Mouse (Mus musculus): ENCODE measurements around the gene Sf3a3. TPM values are rescaled to one million over a fixed set of nuclear protein-coding genes. Genes with fewer than 3 reads are reported as not detected.
"Not testable (repeated sequence)": the region's sequence is repeated elsewhere in the genome, so short reads cannot be mapped to it uniquely, and the experiment has no call there.

Gene Sf3a3
- total RNA-seq, 2 experiments from 2014 or later: 36.3 to 36.6 TPM

GRCm38 (mm10) chr4:124712618-124713017 lies 2.0 kb upstream of the Sf3a3 start:
- intact Hi-C loops (cut with DNase I): loop anchor here (10.0 kb wide), 1 partner anchor 778 kb away; no protein-coding TSS in a partner anchor
- no peak for DNase-seq (ENCODE audit: extremely low spot score in 1 of 2, low spot score in 2 of 2)

DNA sequence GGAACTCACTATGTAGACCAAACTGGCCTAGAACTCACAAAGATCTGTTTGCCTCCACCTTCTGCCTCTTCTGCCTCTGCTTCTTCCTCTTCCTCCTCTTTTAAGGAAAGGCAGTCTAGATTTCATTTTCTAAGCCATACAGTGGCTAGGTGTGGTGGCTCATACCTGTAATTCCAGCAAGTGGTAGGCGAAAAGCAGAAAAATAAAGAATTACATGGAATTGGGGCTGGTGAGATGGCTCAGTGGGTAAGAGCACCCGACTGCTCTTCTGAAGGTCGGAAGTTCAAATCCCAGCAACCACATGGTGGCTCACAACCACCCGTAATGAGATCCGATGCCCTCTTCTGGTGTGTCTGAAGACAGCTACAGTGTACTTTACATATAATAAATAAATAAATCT lies 726 bp upstream of the Sf3a3 start:
- not testable (repeated sequence) for DNase-seq (ENCODE audit: extremely low spot score in 1 of 2, low spot score in 2 of 2)
- intact Hi-C loops (cut with DNase I): loop anchor here (10.0 kb wide), 1 partner anchor 779 kb away; no protein-coding TSS in a partner anchor

GRCm38 (mm10) chr4:124719101-124719500 lies 4.5 kb downstream of the Sf3a3 start:
- no peak for DNase-seq (ENCODE audit: extremely low spot score in 1 of 2, low spot score in 2 of 2)
- intact Hi-C loops (cut with DNase I): loop anchor here (10.0 kb wide), 1 partner anchor 784 kb away; no protein-coding TSS in a partner anchor

GRCm38 (mm10) chr4:124726121-124726520 lies 11.5 kb downstream of the Sf3a3 start:
- intact Hi-C loops (cut with DNase I): loop anchor here (5.0 kb wide), 1 partner anchor 61 kb away; no protein-coding TSS in a partner anchor

DNA sequence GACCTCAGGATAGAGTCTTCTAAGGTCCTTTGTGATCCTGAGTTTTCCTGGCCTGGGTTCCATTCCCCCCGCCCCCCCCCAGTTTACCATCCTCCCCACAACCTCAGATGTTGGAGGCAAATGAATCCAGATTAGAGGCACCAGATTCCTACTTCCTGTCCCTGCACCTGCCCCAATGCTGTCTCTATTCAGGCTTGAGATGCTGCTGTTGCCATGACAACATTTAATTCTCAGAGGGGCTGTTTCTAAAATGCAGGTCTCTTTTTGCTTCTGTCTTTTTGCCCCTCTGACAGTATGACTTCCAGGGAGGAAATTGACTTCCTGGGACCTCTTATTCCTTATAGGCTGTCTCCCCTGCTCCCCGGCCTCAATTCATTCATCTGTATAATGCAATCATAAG lies 22.4 kb downstream of the Sf3a3 start:
- intact Hi-C loops (cut with DNase I): no loop called here
- DNase-seq (ENCODE audit: extremely low spot score in 1 of 2, low spot score in 2 of 2): no peak

More at GRCm38 (mm10) chr4:124726121-124726520, 11.5 kb downstream of the Sf3a3 start:
- DNase-seq (ENCODE audit: extremely low spot score in 1 of 2, low spot score in 2 of 2): no peak

- DNase-seq (ENCODE audit: extremely low spot score in 1 of 2, low spot score in 2 of 2): no peak
- intact Hi-C loops (cut with DNase I): no loop called here
These were observed 22.9 kb downstream of the Sf3a3 start for GRCm38 (mm10) chr4:124737486-124737885.

DNA sequence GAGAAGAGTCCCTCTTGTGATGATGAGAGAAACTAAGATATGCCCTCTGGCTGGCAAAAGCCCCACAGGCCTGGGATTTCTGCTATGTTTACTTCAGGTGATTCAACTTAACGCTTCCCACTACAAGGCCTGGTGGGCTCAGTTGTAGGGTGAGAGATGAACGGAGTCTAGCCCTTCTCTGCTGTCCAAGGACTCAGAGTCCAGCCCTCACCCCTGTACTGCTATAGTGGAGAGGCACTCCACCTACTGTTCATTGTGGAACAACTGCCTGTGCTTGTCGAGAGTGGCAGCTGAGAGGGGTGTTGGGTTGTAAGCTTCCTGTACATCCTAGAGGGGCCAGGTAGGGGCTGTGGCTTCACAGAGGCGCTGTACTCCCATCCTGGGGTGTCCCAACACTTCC lies 23.4 kb downstream of the Sf3a3 start:
- DNase-seq (ENCODE audit: extremely low spot score in 1 of 2, low spot score in 2 of 2): no peak
- intact Hi-C loops (cut with DNase I): no loop called here

DNA sequence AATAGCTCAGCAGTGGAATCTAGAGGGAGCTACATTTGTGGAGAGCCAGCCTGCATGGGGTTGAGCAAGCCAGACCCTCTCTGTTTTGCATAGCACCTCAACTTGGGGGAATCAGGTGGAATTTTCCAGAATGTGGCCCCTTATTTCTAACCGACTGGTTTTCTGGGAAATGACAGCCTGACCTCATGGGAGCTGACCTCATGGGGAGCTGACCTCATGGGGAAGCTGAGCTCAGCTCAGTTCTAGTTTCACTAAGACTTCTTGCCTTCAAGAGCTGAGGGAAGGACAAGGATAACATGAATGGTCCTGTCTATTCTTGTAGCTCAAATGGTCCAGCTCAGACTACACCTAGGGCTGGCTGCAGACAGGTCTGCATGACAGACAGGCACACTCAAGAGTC lies 24.2 kb downstream of the Sf3a3 start:
- intact Hi-C loops (cut with DNase I): no loop called here
- no peak for DNase-seq (ENCODE audit: extremely low spot score in 1 of 2, low spot score in 2 of 2)

GRCm38 (mm10) chr4:124741376-124742343 lies 27.1 kb downstream of the Sf3a3 start, which contains the start of gene Inpp5b:
Gene Inpp5b (plus strand): TSS chr4:124741850.
- intact Hi-C loops (cut with DNase I): no loop called here
- peak; percentile 87 to 88 for DNase-seq (ENCODE audit: extremely low spot score in 1 of 2, low spot score in 2 of 2)

- no peak for DNase-seq (ENCODE audit: extremely low spot score in 1 of 2, low spot score in 2 of 2)
- intact Hi-C loops (cut with DNase I): no loop called here
These were observed 28.3 kb downstream of the Sf3a3 start for GRCm38 (mm10) chr4:124742839-124743238.

DNA sequence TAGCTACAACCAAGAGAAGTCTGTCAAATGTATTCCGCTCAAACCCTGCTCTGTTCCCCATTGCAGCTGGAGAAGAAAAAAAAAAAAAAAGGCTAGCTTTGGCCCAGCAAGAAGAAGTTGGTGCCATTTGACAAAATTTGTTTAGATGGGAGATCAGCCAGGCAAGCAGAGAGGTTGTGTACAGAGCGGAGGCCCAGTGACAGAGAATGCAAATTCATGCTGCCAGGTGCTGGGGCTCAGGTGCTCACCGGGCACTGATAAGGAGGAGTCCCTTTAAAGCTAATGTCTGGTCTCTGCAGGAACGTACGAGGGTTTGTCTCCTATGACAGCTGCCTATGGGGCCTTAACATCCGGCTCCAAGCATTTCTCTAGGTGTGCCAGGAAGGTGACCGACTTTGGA lies 32.0 kb downstream of the Sf3a3 start:
- intact Hi-C loops (cut with DNase I): no loop called here
- DNase-seq (ENCODE audit: extremely low spot score in 1 of 2, low spot score in 2 of 2): no peak

- DNase-seq (ENCODE audit: extremely low spot score in 1 of 2, low spot score in 2 of 2): no peak
- intact Hi-C loops (cut with DNase I): no loop called here
These were observed 33.3 kb downstream of the Sf3a3 start for GRCm38 (mm10) chr4:124747851-124748250.

DNA sequence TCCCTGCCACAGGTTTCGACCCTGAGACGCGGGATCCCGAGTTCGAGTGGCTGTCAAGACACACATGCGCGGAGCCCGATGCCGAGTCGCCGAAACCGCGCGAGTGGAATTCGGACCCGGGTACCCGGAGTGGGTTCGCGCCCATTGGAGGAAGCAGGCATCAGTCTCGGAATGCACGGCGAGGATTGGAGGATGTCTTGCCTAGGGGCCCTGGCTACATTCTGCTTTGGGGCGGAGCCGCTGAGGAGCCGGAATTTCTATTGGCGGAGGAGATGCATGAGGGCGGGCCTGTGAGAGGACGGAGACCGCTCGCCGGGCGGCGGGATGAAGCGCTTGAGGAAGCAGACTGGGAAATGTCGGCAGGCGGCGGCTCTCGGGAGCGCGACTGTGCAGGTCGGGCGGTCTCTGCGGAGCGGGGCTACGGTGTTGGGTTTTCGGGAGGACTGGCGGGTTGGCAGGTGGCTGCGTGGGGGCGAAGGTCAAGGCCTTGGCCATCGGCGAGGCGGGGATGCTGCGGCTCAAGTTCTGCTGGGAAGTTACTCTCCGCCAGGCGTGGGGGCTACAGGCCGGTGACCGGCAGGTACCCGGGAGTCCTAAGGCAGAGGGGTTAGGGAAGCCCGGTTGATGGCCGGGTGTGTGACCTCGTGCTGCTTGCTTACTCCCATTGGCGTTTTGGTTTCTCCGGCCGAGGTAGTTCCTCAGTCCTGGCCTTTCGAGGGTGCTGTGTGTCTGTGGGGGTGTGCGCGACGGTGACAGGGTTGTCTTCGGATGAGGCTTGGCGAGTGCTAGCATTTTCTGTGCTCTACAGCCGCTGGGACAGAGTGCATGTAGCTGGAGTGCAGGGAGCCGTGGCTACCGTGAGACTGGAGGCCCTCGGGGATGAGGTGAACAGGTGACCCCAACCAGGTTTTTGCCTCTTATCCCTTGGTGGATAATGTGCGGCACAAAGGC lies 37.0 kb downstream of the Sf3a3 start:
- intact Hi-C loops (cut with DNase I): no loop called here

DNA sequence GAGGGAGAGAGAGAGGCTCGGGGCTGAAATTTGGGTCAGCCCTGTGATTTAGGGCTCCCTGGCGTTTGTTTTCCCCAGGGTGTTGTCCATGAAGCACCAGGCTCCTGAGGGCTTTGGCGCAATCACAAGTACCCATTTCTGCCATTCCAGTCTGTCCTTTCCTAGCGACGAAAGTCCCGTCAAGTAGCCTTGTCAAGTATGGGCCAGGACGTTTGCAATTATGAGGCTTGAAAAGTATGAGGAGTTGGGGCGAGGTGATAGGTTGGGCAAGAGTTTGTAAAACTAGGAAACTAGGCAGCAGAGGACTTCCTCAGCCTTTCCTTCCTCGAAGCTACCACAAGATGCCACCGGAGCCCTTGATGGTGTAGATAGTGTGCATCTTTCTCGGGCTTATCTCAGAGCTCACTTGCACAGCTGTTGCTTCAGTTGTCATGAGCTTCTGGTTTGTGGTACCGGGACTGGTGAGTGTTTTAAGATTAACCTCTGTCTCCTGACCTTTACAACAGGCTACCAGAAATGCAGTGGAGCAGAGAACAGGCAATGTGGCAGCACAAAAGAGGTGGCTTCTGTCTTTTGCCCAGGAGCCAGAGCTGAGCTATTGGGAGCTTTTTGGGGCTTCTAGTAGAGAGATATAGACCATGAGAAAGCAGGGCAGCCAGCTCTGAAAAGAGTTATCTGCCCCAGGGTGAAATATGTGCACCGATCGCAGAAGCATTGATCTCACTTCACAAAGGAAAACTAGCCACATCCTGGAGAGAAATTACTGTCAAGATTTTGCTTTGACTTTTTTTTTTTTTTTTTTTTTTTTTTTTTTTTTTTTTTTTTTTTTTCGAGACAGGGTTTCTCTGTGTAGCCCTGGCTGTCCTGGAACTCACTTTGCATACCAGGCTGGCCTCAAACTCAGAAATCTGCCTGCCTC lies 38.0 kb downstream of the Sf3a3 start:
- intact Hi-C loops (cut with DNase I): no loop called here
- DNase-seq (ENCODE audit: extremely low spot score in 1 of 2, low spot score in 2 of 2): no peak

More for the DNA sequence above, 37.0 kb downstream of the Sf3a3 start:
- peak; percentile 98 for DNase-seq (ENCODE audit: extremely low spot score in 1 of 2, low spot score in 2 of 2)

DNA sequence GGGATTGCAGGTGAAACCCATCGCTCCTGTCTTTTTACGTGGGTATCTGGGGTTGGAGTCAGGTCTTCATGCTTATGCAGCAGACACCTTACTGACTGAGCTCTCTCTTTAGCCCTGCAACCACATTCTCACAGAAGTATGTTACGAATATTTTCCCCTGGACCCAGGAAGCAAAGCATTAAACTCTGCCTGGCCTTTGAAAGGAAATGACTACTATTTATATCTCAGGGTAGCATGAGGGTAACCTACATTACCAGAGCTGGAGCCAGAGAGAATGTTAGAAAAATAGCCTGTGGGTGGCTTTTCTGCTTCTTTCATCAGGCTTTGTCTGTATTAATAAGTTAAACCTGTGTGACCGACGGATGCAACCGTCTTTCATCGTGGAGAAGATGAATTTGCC lies 41.0 kb downstream of the Sf3a3 start:
- DNase-seq (ENCODE audit: extremely low spot score in 1 of 2, low spot score in 2 of 2): no peak
- intact Hi-C loops (cut with DNase I): no loop called here

DNA sequence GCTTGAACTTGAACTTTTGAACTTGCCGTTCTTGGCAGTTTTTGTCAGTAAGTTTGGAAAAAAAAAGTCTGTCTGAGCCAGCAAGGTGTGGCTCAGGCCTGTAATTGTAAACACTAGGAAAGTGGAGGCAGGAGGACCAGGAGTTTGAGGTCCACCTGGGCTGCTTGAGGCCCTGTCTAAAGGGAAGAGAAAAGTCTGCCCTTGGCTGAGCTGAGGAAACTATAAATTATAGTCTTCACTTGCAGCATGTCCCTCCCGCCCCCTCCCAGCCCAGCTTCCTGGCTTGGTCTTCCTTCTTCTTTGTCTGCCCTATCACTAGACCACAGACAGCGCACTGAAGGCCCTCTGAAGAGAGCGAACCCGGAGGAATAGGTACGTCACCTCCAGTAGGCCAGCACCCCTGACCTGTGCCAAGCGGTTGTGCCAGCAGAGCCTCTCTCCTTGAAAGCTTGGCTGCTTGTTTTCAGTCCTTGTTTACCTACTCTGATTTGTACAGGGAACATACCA lies 44.8 kb downstream of the Sf3a3 start:
- no peak for DNase-seq (ENCODE audit: extremely low spot score in 1 of 2, low spot score in 2 of 2)
- intact Hi-C loops (cut with DNase I): no loop called here

GRCm38 (mm10) chr4:124761201-124761600 lies 46.6 kb downstream of the Sf3a3 start:
- no peak for DNase-seq (ENCODE audit: extremely low spot score in 1 of 2, low spot score in 2 of 2)
- intact Hi-C loops (cut with DNase I): no loop called here
